Mouse (Mus musculus): ENCODE measurements at regions not wholly inside any gene's neighbourhood (a gene's known extent, or its start where the extent isn't known, plus 50 kb on each side); places are given as distances from the start of the nearest gene placed in this dataset.

DNA sequence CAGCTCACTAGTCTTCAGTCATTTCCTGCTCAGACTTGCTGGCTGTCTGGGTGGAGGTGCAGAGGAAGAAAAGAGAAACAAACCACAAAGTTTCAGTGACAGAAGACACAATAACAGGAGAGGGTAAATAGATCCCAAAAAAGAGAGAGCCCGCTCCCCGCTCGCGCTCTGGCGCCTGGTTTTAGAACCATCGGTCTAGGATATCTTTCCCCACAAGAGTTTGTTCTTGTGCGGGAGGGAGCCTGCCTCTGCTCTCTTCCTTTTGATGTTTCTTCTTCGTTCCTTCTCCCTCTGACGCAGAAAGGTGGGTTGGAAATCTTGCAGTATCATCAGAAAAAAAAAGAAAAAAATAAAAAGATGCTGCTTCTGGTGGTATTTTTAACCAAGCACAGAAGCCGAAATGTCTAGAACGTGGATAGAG is 71.3 kb upstream of the Zfp217 start:
- ATAC-seq (ENCODE audit: low read depth), result no peak
- Histone ChIP-seq H3K4me3 (ENCODE audit: low read depth, low read length) (peak overlapping the region; percentile 56), H3K4me1 (ENCODE audit: control insufficient read depth, low read depth, low read length) (peaks cover 50% of the 10 kb centered on the region), H3K9me3 (replicated peaks; ENCODE audit: control insufficient read depth, low read length) (no peaks in the 10 kb centered on the region), H3K9ac (ENCODE audit: low read depth, low read length) (peak overlapping the region; percentile 58), H3K36me3 (ENCODE audit: control insufficient read depth, insufficient read depth) (no peaks in the 10 kb centered on the region), H3K27me3 (ENCODE audit: control insufficient read depth, insufficient read depth, low read depth, low read length) (no peaks in the 10 kb centered on the region), H3K27ac (ENCODE audit: low read length) (peak overlapping the region; percentile 39; the same call in 1 of the 2 replicates), H3K4me2 (ENCODE audit: low read depth, low read length) (peak overlapping the region; percentile 82)
- WGBS (ENCODE audit: insufficient replicate concordance), result 2% methylated on average over 11 of the region's 11 CpGs

DNA sequence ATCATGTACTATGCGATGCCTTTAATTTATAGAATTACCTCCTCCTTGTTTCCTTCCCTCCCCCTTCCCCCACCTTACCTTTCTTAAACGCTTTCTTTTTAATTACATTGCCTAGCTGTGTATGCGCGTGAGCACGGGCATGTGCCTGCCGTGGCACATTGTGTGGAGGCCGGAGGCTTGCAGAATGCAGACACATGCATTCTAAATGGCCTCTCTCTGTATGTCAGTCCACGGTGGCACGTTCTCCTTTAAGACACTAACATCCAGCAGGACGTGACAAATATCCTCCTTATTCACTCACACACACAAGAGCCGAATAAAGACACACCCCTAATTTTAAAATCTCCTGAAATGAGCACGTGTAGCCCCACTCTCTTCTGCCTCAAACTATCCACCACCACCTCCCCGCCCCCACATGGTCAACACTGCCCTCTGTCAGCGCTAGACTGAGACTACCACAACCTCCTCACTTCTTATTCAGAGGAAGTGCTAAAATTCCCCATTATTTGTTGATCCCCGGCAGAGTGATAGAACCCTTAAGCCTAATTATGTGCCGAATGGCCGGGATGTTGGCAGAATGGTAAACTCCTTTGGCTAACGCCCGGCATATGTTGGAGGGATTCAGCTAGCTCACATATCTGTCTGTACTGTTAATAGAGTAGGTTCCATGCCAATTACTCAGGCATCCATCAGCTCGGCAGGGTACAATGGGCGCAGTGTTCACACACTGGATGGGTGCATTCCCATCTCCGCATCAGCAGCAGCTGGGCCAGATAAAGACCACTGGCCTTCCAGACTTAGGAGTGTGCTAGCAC is 70.5 kb upstream of the Zfp217 start:
- H3K4me2 ChIP-seq (ENCODE audit: low read depth, low read length), result peak overlapping the region; percentile 82
- peak overlapping the region; percentile 57 for H3K27ac ChIP-seq (ENCODE audit: low read length)
- H3K9ac ChIP-seq (ENCODE audit: low read depth, low read length), result peak overlapping the region; percentile 25; the same call in 1 of the 2 replicates
- no peaks in the 10 kb centered on the region for H3K27me3 ChIP-seq (ENCODE audit: control insufficient read depth, insufficient read depth, low read depth, low read length)
- peak overlapping the region; percentile 56 for H3K4me3 ChIP-seq (ENCODE audit: low read depth, low read length)
- peaks cover 47% of the 10 kb centered on the region for H3K4me1 ChIP-seq (ENCODE audit: control insufficient read depth, low read depth, low read length)
- H3K9me3 ChIP-seq (replicated peaks; ENCODE audit: control insufficient read depth, low read length), result no peaks in the 10 kb centered on the region
- 13% methylated on average over 22 of the region's 22 CpGs for WGBS (ENCODE audit: insufficient replicate concordance)
- no peaks in the 10 kb centered on the region for H3K36me3 ChIP-seq (ENCODE audit: control insufficient read depth, insufficient read depth)
- peak; percentile 33; the same call in 1 of the 2 replicates for ATAC-seq (ENCODE audit: low read depth)

DNA sequence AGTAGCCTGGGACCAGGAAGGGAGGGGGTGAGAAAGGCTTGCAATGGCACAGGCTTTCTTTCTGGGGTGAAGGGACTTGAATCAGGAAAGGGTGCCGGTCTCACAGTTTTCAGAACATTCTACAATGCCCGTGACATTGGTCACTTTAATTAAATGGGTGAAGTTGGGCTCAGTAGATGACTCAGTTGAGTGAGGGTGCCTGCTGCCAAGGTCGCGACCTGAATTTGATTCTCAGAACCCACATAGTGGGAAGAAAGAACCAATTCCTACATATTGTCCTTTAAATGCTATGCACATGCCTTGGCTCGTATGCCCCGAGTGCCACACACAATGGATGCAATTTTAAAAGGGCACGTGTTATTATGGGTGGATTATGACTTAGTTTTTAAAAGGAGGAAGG is 68.4 kb upstream of the Zfp217 start:
- Histone ChIP-seq H3K9ac (ENCODE audit: low read depth, low read length) (no peak overlapping the region), H3K4me3 (ENCODE audit: low read depth, low read length) (no peak overlapping the region)
- 69% methylated on average over 7 of the region's 7 CpGs for WGBS (ENCODE audit: insufficient replicate concordance)

DNA sequence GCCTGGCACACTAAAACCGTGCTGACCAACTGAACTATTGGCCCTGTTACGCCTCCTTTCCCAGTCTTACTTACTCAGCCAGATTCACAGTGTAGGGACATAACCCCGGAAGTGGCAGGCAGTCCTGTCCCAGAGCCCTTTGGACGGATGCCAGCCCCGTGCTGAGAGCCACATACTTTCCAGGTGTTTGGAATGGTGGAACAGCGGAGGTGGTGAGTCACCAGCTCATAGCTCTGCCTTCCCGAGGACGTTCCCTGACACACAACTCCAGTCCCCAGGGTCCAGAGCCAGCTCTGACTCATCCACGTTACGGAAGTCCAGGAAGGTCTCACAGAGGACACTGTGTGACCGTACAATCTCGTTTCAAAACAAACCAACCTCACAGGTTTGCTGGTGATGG is 61.2 kb upstream of the Zfp217 start:
- H3K9me3 ChIP-seq (replicated peaks; ENCODE audit: control insufficient read depth, low read length), result no peaks in the 10 kb centered on the region
- 63% methylated on average over 12 of the region's 12 CpGs for WGBS (ENCODE audit: insufficient replicate concordance)
- 0 out of 2 replicates have a peak overlapping the region, but pooled peaks have one; percentile 8 for H3K27ac ChIP-seq (ENCODE audit: low read length)
- no peak overlapping the region for H3K4me3 ChIP-seq (ENCODE audit: low read depth, low read length)
- ATAC-seq (ENCODE audit: low read depth), result peak; percentile 71
- no peak overlapping the region for H3K9ac ChIP-seq (ENCODE audit: low read depth, low read length)
- H3K36me3 ChIP-seq (ENCODE audit: control insufficient read depth, insufficient read depth), result no peaks in the 10 kb centered on the region
- no peaks in the 10 kb centered on the region for H3K27me3 ChIP-seq (ENCODE audit: control insufficient read depth, insufficient read depth, low read depth, low read length)
- H3K4me1 ChIP-seq (ENCODE audit: control insufficient read depth, low read depth, low read length), result peaks cover 23% of the 10 kb centered on the region
- no peak overlapping the region for H3K4me2 ChIP-seq (ENCODE audit: low read depth, low read length)

More for the DNA sequence above, 68.4 kb upstream of the Zfp217 start:
- Histone ChIP-seq H3K36me3 (ENCODE audit: control insufficient read depth, insufficient read depth) (no peaks in the 10 kb centered on the region), H3K9me3 (replicated peaks; ENCODE audit: control insufficient read depth, low read length) (no peaks in the 10 kb centered on the region), H3K4me1 (ENCODE audit: control insufficient read depth, low read depth, low read length) (peaks cover 27% of the 10 kb centered on the region), H3K27me3 (ENCODE audit: control insufficient read depth, insufficient read depth, low read depth, low read length) (no peaks in the 10 kb centered on the region), H3K4me2 (ENCODE audit: low read depth, low read length) (no peak overlapping the region), H3K27ac (ENCODE audit: low read length) (no peak overlapping the region)
- ATAC-seq (ENCODE audit: low read depth), result no peak

DNA sequence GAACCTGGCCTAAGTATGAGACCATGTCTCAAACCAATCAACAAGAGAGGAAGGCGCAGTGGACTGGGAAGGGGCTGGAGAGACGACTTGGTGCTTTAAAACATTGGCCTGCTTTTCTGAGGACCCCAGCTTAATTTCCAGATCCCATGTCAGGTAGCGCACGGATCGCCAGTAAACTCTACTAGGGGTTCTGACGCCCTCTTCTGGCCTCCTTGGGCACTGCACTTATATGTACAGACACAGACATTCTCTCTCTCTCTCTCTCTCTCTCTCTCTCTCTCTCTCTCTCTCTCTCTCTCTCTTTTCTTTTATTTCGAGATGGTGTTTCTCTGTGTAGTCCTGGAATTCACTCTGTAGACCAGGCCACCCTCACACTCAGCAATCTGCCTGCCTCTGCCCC is 60.0 kb upstream of the Zfp217 start:
- H3K4me2 ChIP-seq (ENCODE audit: low read depth, low read length), result no peak overlapping the region
- H3K9me3 ChIP-seq (replicated peaks; ENCODE audit: control insufficient read depth, low read length), result no peaks in the 10 kb centered on the region
- H3K27me3 ChIP-seq (ENCODE audit: control insufficient read depth, insufficient read depth, low read depth, low read length), result no peaks in the 10 kb centered on the region
- H3K4me3 ChIP-seq (ENCODE audit: low read depth, low read length), result no peak overlapping the region
- 64% methylated on average over 7 of the region's 7 CpGs for WGBS (ENCODE audit: insufficient replicate concordance)
- no peaks in the 10 kb centered on the region for H3K36me3 ChIP-seq (ENCODE audit: control insufficient read depth, insufficient read depth)
- H3K4me1 ChIP-seq (ENCODE audit: control insufficient read depth, low read depth, low read length), result peaks cover 23% of the 10 kb centered on the region
- no peak overlapping the region for H3K27ac ChIP-seq (ENCODE audit: low read length)
- no peak for ATAC-seq (ENCODE audit: low read depth)
- H3K9ac ChIP-seq (ENCODE audit: low read depth, low read length), result no peak overlapping the region

DNA sequence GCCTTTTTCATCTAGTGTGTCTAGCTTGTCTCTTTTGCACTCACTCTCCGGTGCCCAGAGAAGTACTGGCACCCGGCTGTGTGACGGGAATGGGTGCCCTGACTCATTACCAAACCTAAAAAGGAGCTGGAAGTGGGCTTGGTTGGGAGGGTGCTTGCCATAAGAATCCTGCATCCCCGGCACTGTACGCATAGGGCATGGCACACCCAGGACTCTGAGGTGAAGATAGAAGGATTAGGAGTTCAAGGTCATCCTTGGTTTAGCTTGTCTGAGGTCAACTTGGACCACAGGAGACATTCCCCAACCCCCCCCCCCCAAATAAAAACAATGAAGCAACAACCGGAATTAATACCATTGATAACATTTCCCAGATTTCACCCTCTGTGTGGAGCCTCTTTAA is 59.5 kb upstream of the Zfp217 start:
- Histone ChIP-seq H3K4me3 (ENCODE audit: low read depth, low read length) (no peak overlapping the region), H3K4me1 (ENCODE audit: control insufficient read depth, low read depth, low read length) (peaks cover 23% of the 10 kb centered on the region), H3K4me2 (ENCODE audit: low read depth, low read length) (no peak overlapping the region), H3K9ac (ENCODE audit: low read depth, low read length) (no peak overlapping the region), H3K36me3 (ENCODE audit: control insufficient read depth, insufficient read depth) (no peaks in the 10 kb centered on the region), H3K27me3 (ENCODE audit: control insufficient read depth, insufficient read depth, low read depth, low read length) (no peaks in the 10 kb centered on the region), H3K9me3 (replicated peaks; ENCODE audit: control insufficient read depth, low read length) (no peaks in the 10 kb centered on the region), H3K27ac (ENCODE audit: low read length) (no peak overlapping the region)
- ATAC-seq (ENCODE audit: low read depth), result no peak
- 81% methylated on average over 6 of the region's 6 CpGs for WGBS (ENCODE audit: insufficient replicate concordance)

DNA sequence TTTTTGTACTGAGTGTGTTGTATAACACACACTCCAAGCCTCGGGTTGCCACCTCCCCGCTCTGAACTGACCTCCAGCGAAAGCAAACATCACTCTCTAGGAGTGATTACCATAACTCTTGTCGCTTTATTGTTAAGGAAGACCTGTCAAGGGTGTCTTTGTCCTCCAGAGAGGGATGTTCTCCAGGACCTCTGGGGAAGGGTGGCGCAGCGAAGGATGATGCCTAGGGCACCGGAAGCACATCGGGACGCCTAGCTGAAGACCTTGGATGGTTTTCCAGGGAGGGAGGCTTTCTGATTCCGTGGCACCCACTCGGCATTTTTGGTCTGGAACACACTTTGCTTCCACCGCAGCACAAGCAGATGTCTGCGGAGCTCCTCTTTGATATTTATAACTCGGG is 59.0 kb upstream of the Zfp217 start:
- Histone ChIP-seq H3K9me3 (replicated peaks; ENCODE audit: control insufficient read depth, low read length) (no peaks in the 10 kb centered on the region), H3K9ac (ENCODE audit: low read depth, low read length) (no peak overlapping the region), H3K4me3 (ENCODE audit: low read depth, low read length) (no peak overlapping the region), H3K27ac (ENCODE audit: low read length) (no peak overlapping the region), H3K4me2 (ENCODE audit: low read depth, low read length) (0 out of 2 replicates have a peak overlapping the region, but pooled peaks have one; percentile 85), H3K4me1 (ENCODE audit: control insufficient read depth, low read depth, low read length) (peaks cover 28% of the 10 kb centered on the region), H3K27me3 (ENCODE audit: control insufficient read depth, insufficient read depth, low read depth, low read length) (no peaks in the 10 kb centered on the region), H3K36me3 (ENCODE audit: control insufficient read depth, insufficient read depth) (no peaks in the 10 kb centered on the region)
- no peak for ATAC-seq (ENCODE audit: low read depth)
- WGBS (ENCODE audit: insufficient replicate concordance), result 58% methylated on average over 14 of the region's 14 CpGs

DNA sequence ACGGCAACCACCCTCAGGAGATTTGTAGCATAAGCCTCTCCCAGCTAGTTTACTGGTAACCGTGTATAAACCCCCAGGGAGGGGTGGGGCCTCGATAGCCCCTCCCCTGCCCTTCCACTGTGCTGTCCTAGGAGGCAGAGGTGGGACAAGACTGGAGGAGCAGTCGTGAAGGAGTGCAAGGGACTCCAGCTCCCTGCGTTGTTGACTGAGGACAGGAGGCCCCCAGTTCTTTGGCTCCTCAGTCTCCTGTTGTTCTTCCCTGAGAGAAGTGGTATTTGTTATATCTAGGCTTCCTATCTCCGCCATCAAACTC is 58.5 kb upstream of the Zfp217 start:
- ATAC-seq (ENCODE audit: low read depth), result 0 out of 2 replicates have a peak, but pooled peaks have one; percentile 5
- WGBS (ENCODE audit: insufficient replicate concordance), result 8% methylated on average over 6 of the region's 6 CpGs
- no peak overlapping the region for H3K27ac ChIP-seq (ENCODE audit: low read length)

DNA sequence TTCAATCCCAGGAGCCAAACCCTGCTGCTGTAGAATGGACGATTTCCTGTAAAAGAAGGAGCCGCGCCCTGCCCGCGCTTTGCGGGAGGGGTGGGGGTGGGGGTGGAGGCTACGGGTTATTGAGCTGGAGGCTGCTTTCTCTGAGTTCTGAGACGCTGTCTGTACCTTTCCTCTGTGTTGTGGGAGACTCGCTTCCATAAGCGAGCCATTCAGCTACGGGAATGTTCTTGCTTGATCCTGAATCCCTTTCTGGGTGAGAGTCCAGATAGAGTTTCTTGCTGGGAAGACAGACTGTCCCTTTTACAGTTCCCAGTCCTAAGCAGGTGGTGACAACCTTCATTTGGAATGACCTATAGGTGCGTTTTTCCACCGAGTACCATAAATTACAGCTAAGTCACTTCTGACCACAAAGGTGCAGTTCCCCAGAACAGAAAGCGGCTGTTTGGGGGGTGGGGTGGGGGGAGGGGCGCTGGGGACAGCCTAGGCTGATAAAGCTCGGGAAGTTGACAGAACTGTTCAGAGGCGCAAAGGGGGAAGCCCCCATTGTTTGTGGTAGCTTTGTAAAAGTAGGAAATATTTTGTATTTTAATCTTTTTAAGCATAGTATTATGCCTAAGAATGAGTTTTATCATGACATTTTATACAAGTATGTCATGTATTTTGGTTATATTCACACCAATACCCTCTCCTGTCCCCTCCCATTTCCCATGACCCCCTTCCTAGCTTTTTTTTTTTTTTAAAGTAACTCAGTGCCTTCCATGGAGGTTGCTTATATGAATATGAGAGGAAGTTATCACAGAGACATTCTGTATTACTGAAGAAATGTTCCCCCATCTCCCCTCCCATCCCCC is 57.9 kb upstream of the Zfp217 start:
- WGBS (ENCODE audit: insufficient replicate concordance), result 0% methylated on average over 17 of the region's 17 CpGs
- Histone ChIP-seq H3K9ac (ENCODE audit: low read depth, low read length) (peak overlapping the region; percentile 64), H3K4me2 (ENCODE audit: low read depth, low read length) (peak overlapping the region; percentile 85), H3K4me1 (ENCODE audit: control insufficient read depth, low read depth, low read length) (peaks cover 35% of the 10 kb centered on the region), H3K4me3 (ENCODE audit: low read depth, low read length) (peak overlapping the region; percentile 58), H3K27ac (ENCODE audit: low read length) (peak overlapping the region; percentile 86), H3K36me3 (ENCODE audit: control insufficient read depth, insufficient read depth) (no peaks in the 10 kb centered on the region), H3K27me3 (ENCODE audit: control insufficient read depth, insufficient read depth, low read depth, low read length) (no peaks in the 10 kb centered on the region), H3K9me3 (replicated peaks; ENCODE audit: control insufficient read depth, low read length) (no peaks in the 10 kb centered on the region)
- peak; percentile 25; the same call in 1 of the 2 replicates for ATAC-seq (ENCODE audit: low read depth)

More for the DNA sequence above, 58.5 kb upstream of the Zfp217 start:
- Histone ChIP-seq H3K4me3 (ENCODE audit: low read depth, low read length) (no peak overlapping the region), H3K9me3 (replicated peaks; ENCODE audit: control insufficient read depth, low read length) (no peaks in the 10 kb centered on the region), H3K27me3 (ENCODE audit: control insufficient read depth, insufficient read depth, low read depth, low read length) (no peaks in the 10 kb centered on the region), H3K4me2 (ENCODE audit: low read depth, low read length) (peak overlapping the region; percentile 85), H3K9ac (ENCODE audit: low read depth, low read length) (no peak overlapping the region), H3K4me1 (ENCODE audit: control insufficient read depth, low read depth, low read length) (peaks cover 32% of the 10 kb centered on the region), H3K36me3 (ENCODE audit: control insufficient read depth, insufficient read depth) (no peaks in the 10 kb centered on the region)

Data from liver, embryonic 16.5 days (tissue).